Mouse (Mus musculus): ENCODE measurements around the gene Patj. TPM values are rescaled to one million over a fixed set of nuclear protein-coding genes. Genes with fewer than 3 reads are reported as not detected.

The Patj gene
- 17.1 and 20.0 TPM in 2 replicates for polyA plus RNA-seq (2015; fragmentation: Nextera tagmentation; extraction: Ambion mirVana)

- Histone ChIP-seq H3K36me3 (no peaks in the 10 kb centered on the region), H3K4me1 (peaks cover 3% of the 10 kb centered on the region; the same call in 1 of the 2 replicates), H3K9ac (peak within 1 kb of the TSS; percentile 93), H3K9me3 (no peaks in the 10 kb centered on the region), H3K27ac (peak within 1 kb of the TSS; percentile 77), H3K4me2 (peak within 1 kb of the TSS; percentile 69), H3K4me3 (replicated peaks) (peak within 1 kb of the TSS; percentile 84), H3K27me3 (replicated peaks) (no peaks in the 10 kb centered on the region)
- ATAC-seq (ENCODE audit: insufficient read depth, low FRiP score, low read depth) = peak; percentile 84
- WGBS = under 1% methylated on average over 73 of the region's 73 CpGs
These were observed at the start of gene Patj for GRCm38 (mm10) chr4:98395690-98396437. Gene Patj (plus strand): TSS chr4:98395785.

GRCm38 (mm10) chr4:98348580-98348979, 47.0 kb upstream of the Patj start:
- Histone ChIP-seq H3K4me1 (no peaks in the 10 kb centered on the region), H3K36me3 (no peaks in the 10 kb centered on the region), H3K4me2 (no peak overlapping the region), H3K27me3 (replicated peaks) (no peaks in the 10 kb centered on the region), H3K9ac (no peak overlapping the region), H3K4me3 (replicated peaks) (no peak overlapping the region), H3K27ac (no peak overlapping the region), H3K9me3 (no peaks in the 10 kb centered on the region)
- no peak; the same call in 1 of the 2 replicates for ATAC-seq (ENCODE audit: insufficient read depth, low FRiP score, low read depth)
- WGBS = 56% methylated on average over 5 of the region's 5 CpGs

DNA sequence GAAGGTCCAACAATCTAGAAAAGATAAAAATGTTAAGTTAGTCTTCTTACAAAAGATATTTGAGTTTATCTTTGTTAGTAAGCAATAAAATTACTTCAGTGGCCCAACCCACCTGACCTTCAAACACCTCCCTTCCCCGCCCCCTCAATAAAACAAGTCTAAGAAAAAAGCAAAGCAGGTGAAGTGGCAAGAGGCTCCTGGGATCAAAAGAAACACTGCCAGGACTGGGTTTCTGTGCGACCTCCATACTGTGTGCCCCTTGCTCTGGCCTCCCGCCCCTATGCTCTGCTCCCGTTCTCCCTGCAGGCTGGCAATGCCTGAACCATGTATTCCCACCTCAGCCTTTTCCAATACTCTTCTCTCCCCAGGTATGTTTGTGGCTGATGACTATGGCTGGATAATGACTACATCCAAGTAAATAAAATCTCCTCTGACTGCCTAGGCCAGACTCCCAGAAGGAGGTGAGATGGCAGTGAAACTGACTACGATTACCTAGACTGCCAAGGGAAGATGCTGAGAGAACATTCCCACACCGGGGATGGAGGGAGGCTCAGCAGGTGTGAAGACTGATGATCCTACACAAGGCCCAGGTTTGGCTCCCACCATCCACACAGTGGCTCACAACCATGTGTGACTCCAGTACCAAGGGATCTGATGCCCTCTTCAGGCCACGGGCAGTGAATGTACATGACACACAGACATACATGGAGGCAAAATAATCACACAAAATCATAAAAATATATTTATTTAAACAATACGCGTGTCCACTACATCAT, 37.4 kb upstream of the Patj start:
- Histone ChIP-seq H3K4me2 (no peak overlapping the region), H3K9me3 (no peaks in the 10 kb centered on the region), H3K27me3 (replicated peaks) (no peaks in the 10 kb centered on the region), H3K4me3 (replicated peaks) (no peak overlapping the region), H3K27ac (no peak overlapping the region), H3K4me1 (no peaks in the 10 kb centered on the region), H3K9ac (no peak overlapping the region), H3K36me3 (peaks cover 13% of the 10 kb centered on the region)
- WGBS = 90% methylated on average over 9 of the region's 9 CpGs
- no peak for ATAC-seq (ENCODE audit: insufficient read depth, low FRiP score, low read depth)

- no peaks in the 10 kb centered on the region for H3K27me3 ChIP-seq (replicated peaks)
- no peak overlapping the region for H3K4me2 ChIP-seq
- no peak for ATAC-seq (ENCODE audit: insufficient read depth, low FRiP score, low read depth)
- no peak overlapping the region for H3K27ac ChIP-seq
- no peak overlapping the region for H3K4me3 ChIP-seq (replicated peaks)
- 61% methylated on average over 4 of the region's 4 CpGs for WGBS
- H3K9me3 ChIP-seq = no peaks in the 10 kb centered on the region
- H3K9ac ChIP-seq = no peak overlapping the region
- H3K4me1 ChIP-seq = no peaks in the 10 kb centered on the region
- no peaks in the 10 kb centered on the region; the same call in 1 of the 2 replicates for H3K36me3 ChIP-seq
These were observed 20.2 kb upstream of the Patj start for GRCm38 (mm10) chr4:98375401-98375800.

GRCm38 (mm10) chr4:98376943-98377342, 18.6 kb upstream of the Patj start:
- no peak overlapping the region for H3K27ac ChIP-seq
- no peaks in the 10 kb centered on the region for H3K9me3 ChIP-seq
- H3K9ac ChIP-seq = no peak overlapping the region
- no peaks in the 10 kb centered on the region; the same call in 1 of the 2 replicates for H3K36me3 ChIP-seq
- ATAC-seq (ENCODE audit: insufficient read depth, low FRiP score, low read depth) = no peak
- H3K4me2 ChIP-seq = no peak overlapping the region
- H3K27me3 ChIP-seq (replicated peaks) = no peaks in the 10 kb centered on the region
- no peaks in the 10 kb centered on the region for H3K4me1 ChIP-seq
- WGBS = 92% methylated on average over 2 of the region's 2 CpGs
- H3K4me3 ChIP-seq (replicated peaks) = no peak overlapping the region

GRCm38 (mm10) chr4:98382716-98383424, 12.7 kb upstream of the Patj start, which contains the start of gene Tm2d1:
Gene Tm2d1 (minus strand): TSS chr4:98383306.
- Histone ChIP-seq H3K9ac (peak within 1 kb of the TSS; percentile 93), H3K4me3 (replicated peaks) (peak within 1 kb of the TSS; percentile 96), H3K4me2 (peak within 1 kb of the TSS; percentile 51), H3K27me3 (replicated peaks) (no peaks in the 10 kb centered on the region), H3K36me3 (no peaks in the 10 kb centered on the region), H3K27ac (peak within 1 kb of the TSS; percentile 74), H3K4me1 (no peaks in the 10 kb centered on the region), H3K9me3 (no peaks in the 10 kb centered on the region)
- WGBS = under 1% methylated on average over 44 of the region's 46 CpGs
- ATAC-seq (ENCODE audit: insufficient read depth, low FRiP score, low read depth) = peak; percentile 92

DNA sequence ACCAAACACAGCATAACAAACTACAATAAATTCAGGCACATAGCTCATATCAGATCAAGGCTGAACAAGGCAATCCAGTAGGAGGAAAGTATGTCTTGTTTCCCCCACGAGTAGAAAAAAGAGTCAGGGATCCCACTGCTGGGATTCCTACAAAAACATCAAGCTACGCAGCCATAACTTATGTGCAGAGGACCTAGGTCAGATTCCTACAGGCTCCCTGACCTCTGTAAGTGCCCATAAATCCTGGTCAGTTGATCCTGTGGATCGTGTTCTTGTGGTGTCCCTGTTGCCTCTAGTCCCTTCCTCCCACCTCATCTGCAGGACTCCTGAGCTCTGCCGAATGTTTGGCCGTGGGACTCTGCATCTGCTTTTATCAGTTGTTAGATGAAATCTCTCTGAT, 10.5 kb upstream of the Patj start:
- H3K4me3 ChIP-seq (replicated peaks) = no peak overlapping the region
- WGBS = 35% methylated on average over 5 of the region's 5 CpGs
- H3K27ac ChIP-seq = no peak overlapping the region
- no peaks in the 10 kb centered on the region for H3K9me3 ChIP-seq
- H3K27me3 ChIP-seq (replicated peaks) = no peaks in the 10 kb centered on the region
- H3K4me2 ChIP-seq = no peak overlapping the region
- no peak overlapping the region for H3K9ac ChIP-seq
- H3K4me1 ChIP-seq = no peaks in the 10 kb centered on the region
- ATAC-seq (ENCODE audit: insufficient read depth, low FRiP score, low read depth) = no peak
- H3K36me3 ChIP-seq = no peaks in the 10 kb centered on the region

- 3% methylated on average over 7 of the region's 7 CpGs for WGBS
These were observed 267 bp upstream of the Patj start for GRCm38 (mm10) chr4:98395346-98395689.

GRCm38 (mm10) chr4:98400926-98401583, 5.5 kb downstream of the Patj start:
- Histone ChIP-seq H3K9ac (no peak overlapping the region), H3K36me3 (no peaks in the 10 kb centered on the region), H3K27ac (peak overlapping the region; percentile 33; the same call in 1 of the 2 replicates), H3K4me3 (replicated peaks) (no peak overlapping the region), H3K9me3 (no peaks in the 10 kb centered on the region), H3K27me3 (replicated peaks) (no peaks in the 10 kb centered on the region), H3K4me2 (no peak overlapping the region), H3K4me1 (0 out of 2 replicates have a peak, but pooled peaks cover 3% of the 10 kb centered on the region)
- WGBS = 27% methylated on average over 6 of the region's 6 CpGs
- ATAC-seq (ENCODE audit: insufficient read depth, low FRiP score, low read depth) = peak; percentile 56; the same call in 1 of the 2 replicates

More at GRCm38 (mm10) chr4:98395346-98395689, 267 bp upstream of the Patj start:
- Histone ChIP-seq H3K27ac (peak overlapping the region; percentile 77), H3K36me3 (no peaks in the 10 kb centered on the region), H3K27me3 (replicated peaks) (no peaks in the 10 kb centered on the region), H3K4me1 (peaks cover 3% of the 10 kb centered on the region; the same call in 1 of the 2 replicates), H3K4me3 (replicated peaks) (peak overlapping the region; percentile 84), H3K9ac (peak overlapping the region; percentile 93), H3K4me2 (peak overlapping the region; percentile 69), H3K9me3 (no peaks in the 10 kb centered on the region)
- ATAC-seq (ENCODE audit: insufficient read depth, low FRiP score, low read depth) = no peak

GRCm38 (mm10) chr4:98401584-98401962, 6.0 kb downstream of the Patj start:
- H3K27me3 ChIP-seq (replicated peaks) = no peaks in the 10 kb centered on the region
- H3K4me1 ChIP-seq = 0 out of 2 replicates have a peak, but pooled peaks cover under 1% of the 10 kb centered on the region
- WGBS = 59% methylated on average over 2 of the region's 2 CpGs
- no peak for ATAC-seq (ENCODE audit: insufficient read depth, low FRiP score, low read depth)
- H3K36me3 ChIP-seq = no peaks in the 10 kb centered on the region
- H3K9me3 ChIP-seq = no peaks in the 10 kb centered on the region
- H3K27ac ChIP-seq = 0 out of 2 replicates have a peak overlapping the region, but pooled peaks have one; percentile 1
- H3K4me3 ChIP-seq (replicated peaks) = no peak overlapping the region
- H3K9ac ChIP-seq = no peak overlapping the region
- no peak overlapping the region for H3K4me2 ChIP-seq

DNA sequence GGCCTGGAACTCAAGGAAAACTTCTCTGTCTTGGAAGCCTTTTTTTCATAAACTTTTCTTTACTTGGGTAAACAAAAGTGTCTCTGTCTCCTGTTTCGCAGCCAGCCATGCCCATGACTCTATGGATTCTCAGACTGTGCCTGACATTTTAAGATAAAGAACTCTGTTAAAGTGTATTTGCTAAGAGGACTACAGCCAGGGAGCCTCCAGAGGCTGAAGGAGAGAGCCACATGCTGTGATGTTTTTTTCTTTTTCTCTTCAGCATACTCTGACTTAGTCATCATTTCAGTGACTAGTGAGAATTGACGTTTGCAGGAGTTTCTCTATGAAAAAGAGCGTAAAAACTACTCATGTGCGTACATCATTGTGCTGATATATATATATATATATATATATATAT, 7.9 kb downstream of the Patj start:
- Histone ChIP-seq H3K4me2 (no peak overlapping the region), H3K36me3 (no peaks in the 10 kb centered on the region), H3K4me3 (replicated peaks) (no peak overlapping the region), H3K9ac (no peak overlapping the region), H3K27me3 (replicated peaks) (no peaks in the 10 kb centered on the region), H3K9me3 (no peaks in the 10 kb centered on the region), H3K4me1 (no peaks in the 10 kb centered on the region), H3K27ac (no peak overlapping the region)
- WGBS = 58% methylated on average over 4 of the region's 4 CpGs
- ATAC-seq (ENCODE audit: insufficient read depth, low FRiP score, low read depth) = no peak

Measured in stomach, embryonic 15.5 days (tissue).